Mouse (Mus musculus) forebrain, embryonic 11.5 days (tissue): ENCODE measurements around the gene Jam3. TPM values are rescaled to one million over a fixed set of nuclear protein-coding genes. Genes with fewer than 3 reads are reported as not detected.

Experiments
- ATAC-seq: fragments of 200-750 bp; cut with Nextera tagmentation; replicated peaks from 2 replicates; pipeline ENCODE4 v1.8.0; 2017; ENCODE audit warnings: moderate TSS enrichment; ENCODE audit not compliant: low FRiP score
- DNase-seq: peaks from one replicate; pipeline ENCODE4 v3.0.0-alpha.2; 2017; ENCODE audit warnings: low spot score
- H3K27ac ChIP-seq: fragments of 300-500 bp; sonication (generic); 2 replicates; pipeline ENCODE4 v1.5.1; 2014; ENCODE audit warnings: low read depth, low read length
- H3K27me3 ChIP-seq: fragments of 300-500 bp; sonication (generic); 2 replicates; pipeline ENCODE4 v1.6.1; 2014; ENCODE audit warnings: mild to moderate bottlenecking, low read length, mixed read lengths; ENCODE audit not compliant: control insufficient read depth, insufficient read depth
- H3K36me3 ChIP-seq: fragments of 300-500 bp; sonication (generic); 2 replicates; pipeline ENCODE4 v1.6.1; 2014; ENCODE audit warnings: mild to moderate bottlenecking, low read length, moderate library complexity, mixed read lengths; ENCODE audit not compliant: control insufficient read depth, insufficient read depth
- H3K4me1 ChIP-seq: fragments of 300-500 bp; sonication (generic); replicated peaks from 2 replicates; pipeline ENCODE4 v1.6.1; 2014; ENCODE audit warnings: low read length, mixed read lengths; ENCODE audit not compliant: control insufficient read depth, insufficient read depth
- H3K4me2 ChIP-seq: fragments of 300-500 bp; sonication (generic); 2 replicates; pipeline ENCODE4 v1.6.1; 2014; ENCODE audit warnings: low read depth, mild to moderate bottlenecking, low read length, moderate library complexity, mixed read lengths; ENCODE audit not compliant: severe bottlenecking
- H3K4me3 ChIP-seq: fragments of 300-500 bp; sonication (generic); 2 replicates; pipeline ENCODE4 v1.5.1; 2014; ENCODE audit warnings: low read depth, low read length
- H3K9ac ChIP-seq: fragments of 300-500 bp; sonication (generic); 2 replicates; pipeline ENCODE4 v1.6.1; 2014; ENCODE audit warnings: low read length
- H3K9me3 ChIP-seq: fragments of 300-500 bp; sonication (generic); 2 replicates; pipeline ENCODE4 v1.6.1; 2016; ENCODE audit warnings: low read length, mixed read lengths; ENCODE audit not compliant: control insufficient read depth
- WGBS: fragments of 180-500 bp; shearing (Covaris S2); extraction: QIAGEN DNeasy Blood & Tissue Kit; methylation state at CpG from one replicate; pipeline ENCODE4 v1.1.7; 2014; 5-methylcytosine and 5-hydroxymethylcytosine counted together
- polyA plus RNA-seq: library from polyadenylated mRNA; unstranded; fragments of >200 nt; fragmentation: Nextera tagmentation; extraction: Ambion mirVana; gene quantifications from 2 replicates; pipeline ENCODE4 v1.2.1, GENCODE M21; 2014

Jam3 gene
- polyA plus RNA-seq, 1 experiment from 2014 or later = 176 TPM

- Histone ChIP-seq H3K9ac (no peak overlapping the region), H3K4me1 (no peaks in the 10 kb centered on the region), H3K9me3 (no peaks in the 10 kb centered on the region), H3K4me2 (no peak overlapping the region), H3K27ac (no peak overlapping the region), H3K27me3 (no peaks in the 10 kb centered on the region), H3K36me3 (no peaks in the 10 kb centered on the region), H3K4me3 (no peak overlapping the region)
- DNase-seq = no peak
- no peak for ATAC-seq
Measured at GRCm38 (mm10) chr9:27075812-27076211, 79.4 kb downstream of the Jam3 start.

- ATAC-seq (no peak), DNase-seq (no peak)
- Histone ChIP-seq H3K4me3 (no peak overlapping the region), H3K4me1 (no peaks in the 10 kb centered on the region), H3K27me3 (no peaks in the 10 kb centered on the region), H3K36me3 (peaks cover 10% of the 10 kb centered on the region), H3K4me2 (no peak overlapping the region), H3K9ac (no peak overlapping the region), H3K9me3 (no peaks in the 10 kb centered on the region), H3K27ac (no peak overlapping the region)
- 89% methylated on average over 1 of the region's 1 CpGs for WGBS
Measured at GRCm38 (mm10) chr9:27074677-27075076, 80.5 kb downstream of the Jam3 start.

GRCm38 (mm10) chr9:27070895-27071294 lies 84.3 kb downstream of the Jam3 start:
- H3K9ac ChIP-seq = no peak overlapping the region
- H3K9me3 ChIP-seq = no peaks in the 10 kb centered on the region
- WGBS = 92% methylated on average over 4 of the region's 4 CpGs
- no peak overlapping the region for H3K4me2 ChIP-seq
- peaks cover 13% of the 10 kb centered on the region for H3K36me3 ChIP-seq
- H3K4me3 ChIP-seq = no peak overlapping the region
- no peak for ATAC-seq
- DNase-seq = no peak
- H3K27ac ChIP-seq = no peak overlapping the region
- no peaks in the 10 kb centered on the region for H3K4me1 ChIP-seq
- H3K27me3 ChIP-seq = no peaks in the 10 kb centered on the region

DNA sequence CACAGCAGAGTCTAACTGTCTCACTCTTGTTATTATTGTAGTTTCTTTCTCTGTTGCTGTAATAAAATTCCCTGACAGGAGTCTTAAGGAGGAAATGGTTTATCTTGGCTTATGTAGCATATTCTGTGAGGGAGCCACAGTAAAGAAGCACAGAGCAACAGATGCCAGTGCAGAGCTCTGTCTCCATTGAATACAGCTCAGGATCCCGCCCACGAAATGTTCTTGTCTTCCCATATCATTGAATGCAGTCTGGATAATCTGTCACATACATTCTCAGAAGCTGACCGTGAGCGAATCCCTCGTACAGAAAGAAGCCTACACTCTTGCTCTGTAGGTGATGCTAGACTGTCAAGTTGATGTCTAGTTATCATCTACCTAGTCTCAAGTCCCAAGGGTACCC lies 96.9 kb downstream of the Jam3 start:
- H3K9me3 ChIP-seq = no peaks in the 10 kb centered on the region
- H3K9ac ChIP-seq = no peak overlapping the region
- H3K4me3 ChIP-seq = no peak overlapping the region
- no peaks in the 10 kb centered on the region for H3K4me1 ChIP-seq
- H3K27ac ChIP-seq = no peak overlapping the region
- DNase-seq (no peak), ATAC-seq (no peak)
- H3K36me3 ChIP-seq = peaks cover 10% of the 10 kb centered on the region; the same call in 1 of the 2 replicates
- no peak overlapping the region for H3K4me2 ChIP-seq
- no peaks in the 10 kb centered on the region for H3K27me3 ChIP-seq
- 91% methylated on average over 5 of the region's 5 CpGs for WGBS

DNA sequence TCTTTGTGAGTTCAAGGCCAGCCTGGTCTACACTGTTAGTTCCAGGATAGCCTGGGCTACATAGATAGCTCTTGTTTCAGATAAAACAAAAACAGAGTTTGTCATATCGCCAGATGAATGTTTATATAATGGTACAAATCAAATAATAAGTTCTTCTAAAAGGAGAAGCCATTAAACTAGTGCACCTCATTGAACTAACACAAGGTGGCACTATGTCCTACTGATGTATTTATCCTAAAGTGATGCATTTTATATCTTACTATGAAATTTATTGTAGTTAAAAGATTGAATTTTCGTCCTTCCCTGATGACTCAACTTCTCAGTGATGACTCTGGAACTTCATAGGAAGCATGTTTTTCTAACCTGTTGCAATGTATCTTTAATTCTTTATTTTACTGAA lies 105.7 kb downstream of the Jam3 start:
- 94% methylated on average over 2 of the region's 2 CpGs for WGBS
- ATAC-seq = no peak
- peaks cover 10% of the 10 kb centered on the region for H3K36me3 ChIP-seq

More for the DNA sequence above, 105.7 kb downstream of the Jam3 start:
- H3K27me3 ChIP-seq = no peaks in the 10 kb centered on the region
- no peak overlapping the region for H3K4me2 ChIP-seq
- H3K27ac ChIP-seq = no peak overlapping the region
- no peak overlapping the region for H3K4me3 ChIP-seq
- no peaks in the 10 kb centered on the region for H3K9me3 ChIP-seq
- H3K4me1 ChIP-seq = no peaks in the 10 kb centered on the region
- no peak for DNase-seq
- no peak overlapping the region for H3K9ac ChIP-seq

Other genes with a start within 250 kb of the Jam3 start
- not detected in 2 replicates for gene Gm1110, start 232.3 kb downstream of the Jam3 start, polyA plus RNA-seq
- gene Acad8, start 155.9 kb downstream of the Jam3 start, polyA plus RNA-seq = 38.2 and 43.6 TPM in 2 replicates
- 155 and 161 TPM in 2 replicates for gene Thyn1, start 155.7 kb downstream of the Jam3 start, polyA plus RNA-seq
- gene Vps26b, start 125.4 kb downstream of the Jam3 start, polyA plus RNA-seq = 56.9 and 59.8 TPM in 2 replicates
- gene Ncapd3, start 125.2 kb downstream of the Jam3 start, polyA plus RNA-seq = 44.7 and 48.7 TPM in 2 replicates
- gene Igsf9b, start 143.8 kb upstream of the Jam3 start, polyA plus RNA-seq = 8.4 and 8.8 TPM in 2 replicates
- not detected in 2 replicates for gene Spata19, start 241.4 kb upstream of the Jam3 start, polyA plus RNA-seq